Mouse (Mus musculus): ENCODE results near the gene Aff3. TPM values are rescaled to one million over a fixed set of nuclear protein-coding genes. Genes with fewer than 3 reads are reported as not detected.

Aff3 gene
- polyA plus RNA-seq, 1 experiment from 2014 or later: 1.9 TPM

DNA sequence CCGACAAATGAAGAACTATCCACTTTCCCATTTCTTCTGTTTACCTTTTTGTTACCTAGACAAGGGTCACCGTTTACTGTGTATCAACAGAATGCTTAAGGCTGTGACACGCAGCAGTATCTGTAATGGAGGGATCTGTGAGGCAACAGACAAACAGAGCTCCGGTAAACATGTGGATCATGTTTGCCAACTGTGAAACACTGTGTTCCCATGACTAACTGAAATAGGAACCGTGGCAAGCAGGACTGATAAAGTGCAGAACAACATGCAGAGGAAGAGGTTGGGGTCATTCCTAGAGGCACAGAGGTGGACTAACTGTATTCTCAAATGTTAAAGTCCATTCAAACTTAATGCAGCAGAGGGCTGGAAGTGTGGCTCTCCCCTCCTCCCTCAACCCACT is 138.2 kb downstream of the Aff3 start:
- Histone ChIP-seq H3K27ac (replicated peaks) (no peak overlapping the region), H3K9me3 (ENCODE audit: control insufficient read depth, low read length) (no peaks in the 10 kb centered on the region), H3K4me1 (replicated peaks; ENCODE audit: control insufficient read depth, insufficient read depth) (no peaks in the 10 kb centered on the region), H3K4me3 (ENCODE audit: low read depth, low read length) (no peak overlapping the region), H3K36me3 (ENCODE audit: control insufficient read depth, insufficient read depth, low read length) (no peaks in the 10 kb centered on the region), H3K9ac (ENCODE audit: low read length) (no peak overlapping the region), H3K4me2 (replicated peaks; ENCODE audit: low read depth) (no peak overlapping the region), H3K27me3 (ENCODE audit: control insufficient read depth, insufficient read depth, low read length) (no peaks in the 10 kb centered on the region)
- 68% methylated on average over 5 of the region's 5 CpGs for WGBS
- ATAC-seq (ENCODE audit: low FRiP score, low TSS enrichment) (no peak), DNase-seq (ENCODE audit: low spot score) (no peak)
- TF ChIP-seq EP300 (optimal IDR thresholded peaks at IDR 0.05): no peak
- no peak for TF ChIP-seq CTCF (IDR thresholded peaks at IDR 0.05; ENCODE audit: low read depth)

DNA sequence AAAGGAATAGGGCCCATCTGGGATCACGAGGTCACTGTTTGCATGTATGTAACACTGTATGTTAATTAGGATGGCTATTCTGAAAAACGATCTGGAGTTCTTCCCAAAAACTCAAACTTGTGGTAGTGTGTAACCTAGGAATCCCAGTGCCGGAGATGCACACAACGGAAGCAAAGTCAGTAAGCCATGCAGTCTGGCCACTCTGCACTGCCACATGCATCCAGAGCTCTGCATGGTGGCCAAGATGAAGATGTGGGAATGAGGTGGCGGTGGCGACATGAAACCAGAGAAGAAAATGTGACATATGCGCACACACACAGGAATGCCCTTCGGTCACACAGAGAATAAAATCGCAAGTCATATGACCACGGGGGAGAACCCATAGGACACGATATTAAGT is 143.1 kb downstream of the Aff3 start:
- Histone ChIP-seq H3K4me2 (replicated peaks; ENCODE audit: low read depth) (no peak overlapping the region), H3K36me3 (ENCODE audit: control insufficient read depth, insufficient read depth, low read length) (no peaks in the 10 kb centered on the region), H3K9me3 (ENCODE audit: control insufficient read depth, low read length) (no peaks in the 10 kb centered on the region), H3K9ac (ENCODE audit: low read length) (no peak overlapping the region), H3K4me3 (ENCODE audit: low read depth, low read length) (no peak overlapping the region), H3K27me3 (ENCODE audit: control insufficient read depth, insufficient read depth, low read length) (no peaks in the 10 kb centered on the region), H3K4me1 (replicated peaks; ENCODE audit: control insufficient read depth, insufficient read depth) (no peaks in the 10 kb centered on the region), H3K27ac (replicated peaks) (no peak overlapping the region)
- 94% methylated on average over 11 of the region's 11 CpGs for WGBS
- DNase-seq (ENCODE audit: low spot score) (no peak), ATAC-seq (ENCODE audit: low FRiP score, low TSS enrichment) (no peak)
- TF ChIP-seq CTCF (IDR thresholded peaks at IDR 0.05; ENCODE audit: low read depth): no peak
- TF ChIP-seq EP300 (optimal IDR thresholded peaks at IDR 0.05): no peak

DNA sequence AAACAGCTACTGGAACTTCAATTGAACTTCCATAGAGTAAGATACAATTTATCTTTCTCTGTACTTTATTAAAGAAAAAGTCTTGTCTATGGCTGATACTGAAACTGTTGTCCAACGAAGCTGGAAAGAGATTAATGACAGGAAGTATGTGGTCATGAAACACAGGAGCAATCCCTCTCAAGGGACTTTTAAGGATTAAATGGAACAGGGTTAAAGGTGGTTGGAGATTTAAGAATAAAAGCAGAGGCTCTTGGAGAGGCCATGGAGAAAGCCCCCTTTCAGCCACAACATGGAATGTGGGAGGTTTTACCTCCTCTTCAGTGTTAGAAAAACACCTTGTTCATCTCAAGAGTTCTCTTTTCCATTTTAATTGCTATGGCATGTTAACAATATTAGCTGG is 148.5 kb downstream of the Aff3 start:
- WGBS: 23% methylated on average over 1 of the region's 1 CpGs

DNA sequence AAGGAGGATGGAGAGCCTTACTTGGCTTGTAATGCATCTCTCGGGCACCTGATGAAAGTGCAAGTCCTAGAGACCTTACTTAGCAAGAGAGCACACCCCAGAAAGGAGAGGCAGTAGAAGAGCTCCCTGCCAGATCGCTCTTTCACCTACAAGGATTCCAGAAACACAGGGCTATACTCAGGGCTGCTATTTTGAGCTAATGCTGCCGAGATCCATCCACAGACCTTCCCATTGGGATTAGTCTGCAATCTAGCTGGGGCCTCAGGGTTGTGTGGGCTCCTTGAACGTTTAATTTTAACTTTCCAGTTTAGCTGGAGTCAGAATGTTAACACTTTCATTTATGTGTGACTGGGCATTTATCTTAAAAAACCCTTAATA is 150.1 kb downstream of the Aff3 start:
- Histone ChIP-seq H3K4me3 (ENCODE audit: low read depth, low read length) (no peak overlapping the region), H3K27me3 (ENCODE audit: control insufficient read depth, insufficient read depth, low read length) (no peaks in the 10 kb centered on the region), H3K27ac (replicated peaks) (no peak overlapping the region), H3K4me1 (replicated peaks; ENCODE audit: control insufficient read depth, insufficient read depth) (no peaks in the 10 kb centered on the region), H3K9ac (ENCODE audit: low read length) (no peak overlapping the region), H3K4me2 (replicated peaks; ENCODE audit: low read depth) (no peak overlapping the region), H3K9me3 (ENCODE audit: control insufficient read depth, low read length) (no peaks in the 10 kb centered on the region), H3K36me3 (ENCODE audit: control insufficient read depth, insufficient read depth, low read length) (no peaks in the 10 kb centered on the region)
- ATAC-seq (ENCODE audit: low FRiP score, low TSS enrichment) (no peak), DNase-seq (ENCODE audit: low spot score) (no peak)
- 55% methylated on average over 4 of the region's 4 CpGs for WGBS
- TF ChIP-seq CTCF (IDR thresholded peaks at IDR 0.05; ENCODE audit: low read depth): no peak
- TF ChIP-seq EP300 (optimal IDR thresholded peaks at IDR 0.05): no peak

More for the DNA sequence above, 148.5 kb downstream of the Aff3 start:
- no peak for DNase-seq (ENCODE audit: low spot score)
- H3K4me3 ChIP-seq (ENCODE audit: low read depth, low read length): no peak overlapping the region
- no peak overlapping the region for H3K27ac ChIP-seq (replicated peaks)
- no peaks in the 10 kb centered on the region for H3K4me1 ChIP-seq (replicated peaks; ENCODE audit: control insufficient read depth, insufficient read depth)
- TF ChIP-seq CTCF (IDR thresholded peaks at IDR 0.05; ENCODE audit: low read depth) (no peak), EP300 (optimal IDR thresholded peaks at IDR 0.05) (no peak)
- H3K36me3 ChIP-seq (ENCODE audit: control insufficient read depth, insufficient read depth, low read length): no peaks in the 10 kb centered on the region
- no peak for ATAC-seq (ENCODE audit: low FRiP score, low TSS enrichment)
- no peak overlapping the region for H3K9ac ChIP-seq (ENCODE audit: low read length)
- H3K9me3 ChIP-seq (ENCODE audit: control insufficient read depth, low read length): no peaks in the 10 kb centered on the region
- H3K4me2 ChIP-seq (replicated peaks; ENCODE audit: low read depth): no peak overlapping the region
- H3K27me3 ChIP-seq (ENCODE audit: control insufficient read depth, insufficient read depth, low read length): no peaks in the 10 kb centered on the region

DNA sequence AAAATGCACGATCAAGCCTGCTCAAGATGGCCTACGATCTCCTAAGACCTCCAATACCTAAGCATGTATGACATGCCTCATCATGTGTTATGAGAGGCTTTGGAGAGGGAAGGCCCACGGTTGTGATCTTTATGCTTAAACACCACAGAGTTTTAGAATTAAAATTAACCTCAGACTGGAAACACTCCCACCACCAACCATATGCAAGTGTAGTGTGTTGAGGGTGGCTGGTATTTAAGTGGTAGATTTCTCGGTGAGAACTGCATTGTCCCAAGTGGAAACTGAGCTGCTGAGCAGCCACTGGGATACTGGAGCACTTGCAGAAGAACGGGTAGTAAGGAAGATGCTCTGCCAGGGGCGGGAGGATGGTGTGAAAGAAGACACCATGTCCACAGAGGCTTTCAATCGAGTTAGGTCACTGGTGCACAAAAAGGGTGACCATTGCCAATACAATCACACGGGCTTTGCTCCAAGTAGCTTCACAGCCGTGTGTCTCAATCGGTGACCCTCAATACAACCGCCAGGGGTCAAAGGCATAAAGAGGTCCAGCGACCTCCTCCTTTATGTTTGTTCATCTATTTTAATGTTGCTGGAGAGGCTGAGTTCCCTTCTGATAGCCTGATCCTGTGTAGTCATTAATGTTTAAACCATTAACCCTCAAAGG is 150.7 kb downstream of the Aff3 start:
- WGBS: 80% methylated on average over 12 of the region's 12 CpGs
- Histone ChIP-seq H3K9me3 (ENCODE audit: control insufficient read depth, low read length) (no peaks in the 10 kb centered on the region), H3K4me3 (ENCODE audit: low read depth, low read length) (no peak overlapping the region), H3K9ac (ENCODE audit: low read length) (no peak overlapping the region), H3K36me3 (ENCODE audit: control insufficient read depth, insufficient read depth, low read length) (no peaks in the 10 kb centered on the region), H3K4me1 (replicated peaks; ENCODE audit: control insufficient read depth, insufficient read depth) (no peaks in the 10 kb centered on the region), H3K4me2 (replicated peaks; ENCODE audit: low read depth) (no peak overlapping the region), H3K27ac (replicated peaks) (no peak overlapping the region), H3K27me3 (ENCODE audit: control insufficient read depth, insufficient read depth, low read length) (no peaks in the 10 kb centered on the region)
- TF ChIP-seq EP300 (optimal IDR thresholded peaks at IDR 0.05) (no peak), CTCF (IDR thresholded peaks at IDR 0.05; ENCODE audit: low read depth) (no peak)
- ATAC-seq (ENCODE audit: low FRiP score, low TSS enrichment): no peak
- no peak for DNase-seq (ENCODE audit: low spot score)

DNA sequence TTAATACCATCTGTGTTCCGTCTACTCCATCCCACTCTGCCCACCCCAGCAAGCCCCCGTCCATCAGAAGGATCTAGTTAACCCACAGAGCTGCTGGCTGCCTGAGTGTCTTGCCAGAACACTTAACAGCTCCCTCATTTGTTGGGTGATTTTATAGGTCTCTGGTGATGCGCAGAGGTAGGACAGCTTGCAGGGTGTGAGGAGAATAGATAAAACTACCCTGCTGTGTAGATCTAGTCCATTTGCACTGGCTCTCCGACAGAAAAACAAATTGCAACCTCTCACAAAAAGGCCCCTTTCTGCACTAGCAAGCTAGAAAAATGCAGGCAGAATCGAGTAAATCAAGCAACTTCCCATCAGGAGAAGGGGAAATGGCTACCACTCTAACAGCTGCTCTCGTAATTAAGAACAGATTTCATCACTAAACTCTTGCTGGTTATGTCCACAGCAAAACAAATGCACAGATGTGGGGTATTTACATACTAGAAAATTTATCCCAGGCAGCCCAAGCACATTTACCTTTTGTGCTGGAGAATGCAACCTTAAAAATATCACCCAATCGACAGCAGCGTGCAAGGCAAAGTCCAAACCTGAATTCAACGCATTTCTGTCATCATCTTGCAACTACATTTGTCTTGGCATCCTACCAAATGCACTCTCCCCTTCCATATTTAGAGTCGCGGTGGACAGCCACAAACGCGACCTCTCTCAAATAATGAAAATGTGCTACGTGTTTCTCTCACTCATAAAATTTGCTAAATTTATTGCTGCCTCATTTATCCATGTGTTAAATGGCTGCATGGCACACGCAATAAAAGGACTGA is 152.3 kb downstream of the Aff3 start:
- no peak overlapping the region for H3K9ac ChIP-seq (ENCODE audit: low read length)
- TF ChIP-seq EP300 (optimal IDR thresholded peaks at IDR 0.05): no peak
- TF ChIP-seq CTCF (IDR thresholded peaks at IDR 0.05; ENCODE audit: low read depth): no peak
- ATAC-seq (ENCODE audit: low FRiP score, low TSS enrichment) (no peak), DNase-seq (ENCODE audit: low spot score) (no peak)
- no peaks in the 10 kb centered on the region for H3K9me3 ChIP-seq (ENCODE audit: control insufficient read depth, low read length)
- H3K4me3 ChIP-seq (ENCODE audit: low read depth, low read length): no peak overlapping the region
- H3K36me3 ChIP-seq (ENCODE audit: control insufficient read depth, insufficient read depth, low read length): no peaks in the 10 kb centered on the region
- H3K27me3 ChIP-seq (ENCODE audit: control insufficient read depth, insufficient read depth, low read length): no peaks in the 10 kb centered on the region
- peak overlapping the region; percentile 15 for H3K4me2 ChIP-seq (replicated peaks; ENCODE audit: low read depth)
- no peak overlapping the region for H3K27ac ChIP-seq (replicated peaks)
- 38% methylated on average over 15 of the region's 15 CpGs for WGBS
- H3K4me1 ChIP-seq (replicated peaks; ENCODE audit: control insufficient read depth, insufficient read depth): no peaks in the 10 kb centered on the region

Measured in stomach, postnatal 0 days (tissue).